ENCODE assay signal across 14 mouse cellular contexts in genomic region chr6:147759485-147759884, GRCm38 (mm10).
"Had no signal": no experiment of that assay in that cellular context is flagged by ENCODE, and none has a peak within 500 bp of the region (broad histone marks: within the 10 kb centered on the region; RNA-seq: fewer than 3 reads in every experiment).

No protein-coding gene starts in this region.

- DNase-seq: kidney, adult 18-20 months; kidney, postnatal 14 days; liver, embryonic 13.5 days; lung, postnatal 10 days; right cerebral cortex, adult 18-20 months; right cerebral cortex, postnatal 25 days; thymus, adult 18-20 months; thymus, postnatal 14 days had no signal

- H3K36me3 ChIP-seq: kidney, embryonic 15.5 days; limb, embryonic 15.5 days; liver, embryonic 13.5 days; midbrain, embryonic 10.5 days; neural tube, embryonic 15.5 days had no signal

- H3K9me3 ChIP-seq: kidney, embryonic 15.5 days; limb, embryonic 15.5 days; liver, embryonic 13.5 days; midbrain, embryonic 10.5 days; neural tube, embryonic 15.5 days had no signal

- H3K4me1 ChIP-seq: midbrain, embryonic 10.5 days; neural tube, embryonic 15.5 days had no signal

- H3K4me2 ChIP-seq: kidney, embryonic 15.5 days; limb, embryonic 15.5 days; liver, embryonic 13.5 days; neural tube, embryonic 15.5 days had no signal

- H3K9ac ChIP-seq: kidney, embryonic 15.5 days; limb, embryonic 15.5 days; liver, embryonic 13.5 days; neural tube, embryonic 15.5 days had no signal

- H3K4me3 ChIP-seq: kidney, embryonic 15.5 days; left cerebral cortex, adult 2 months; limb, embryonic 15.5 days; liver, embryonic 13.5 days; midbrain, embryonic 10.5 days; neural tube, embryonic 15.5 days had no signal

- H3K27me3 ChIP-seq: kidney, embryonic 15.5 days; limb, embryonic 15.5 days; liver, embryonic 13.5 days; neural tube, embryonic 15.5 days had no signal

- H3K27ac ChIP-seq: kidney, embryonic 15.5 days; left cerebral cortex, adult 2 months; limb, embryonic 15.5 days; liver, embryonic 13.5 days; midbrain, embryonic 10.5 days; neural tube, embryonic 15.5 days had no signal

- ATAC-seq: midbrain, embryonic 16.5 days had no signal
